In the genomic region with DNA sequence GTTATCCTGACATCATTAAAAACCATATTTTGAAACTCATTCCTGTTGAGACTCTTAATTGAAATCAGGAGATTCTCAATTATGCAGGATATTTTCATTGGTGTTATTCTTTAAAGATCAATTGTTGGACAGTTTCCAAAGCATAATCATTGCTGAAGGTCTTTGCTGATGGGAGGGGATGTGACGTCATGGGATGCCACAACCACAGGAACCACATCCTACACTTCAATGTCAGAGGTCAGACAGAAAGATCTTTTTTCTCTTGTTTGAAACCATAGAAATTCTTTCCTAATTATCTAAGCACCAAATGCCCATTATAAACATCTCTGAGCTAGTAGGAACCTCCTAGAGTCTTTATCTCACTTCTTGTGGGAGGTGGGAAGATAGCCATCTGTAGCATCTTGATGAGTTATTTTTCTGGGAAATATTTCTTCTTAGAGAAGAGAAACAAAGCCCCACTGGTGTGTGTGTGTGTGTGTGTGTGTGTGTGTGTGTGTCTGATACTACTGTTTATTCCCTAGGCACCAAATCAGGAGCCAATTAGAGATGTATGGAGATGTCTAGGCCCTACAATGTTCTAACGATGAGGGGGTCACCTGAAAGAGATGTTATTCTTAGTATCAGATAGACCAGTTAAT, we compare ENCODE assay signal across 40 mouse cellular contexts. TPM values are rescaled to one million over a fixed set of nuclear protein-coding genes. Genes with fewer than 3 reads are reported as not detected.
DNase-seq lines count a peak whose midpoint lies in the region; ATAC-seq and TF ChIP-seq lines count a peak whose summit lies in the region.
"Had no signal": no experiment of that assay in that cellular context is flagged by ENCODE, and none has a peak within 500 bp of the region (broad histone marks: within the 10 kb centered on the region; RNA-seq: fewer than 3 reads in every experiment).

No protein-coding gene starts in this region.

- H3K79me2 ChIP-seq in CH12.LX (replicated peaks; ENCODE audit: control insufficient read depth, extremely low read depth, insufficient read depth, poor library complexity, severe bottlenecking): no peaks in the 10 kb centered on the region

- TF ChIP-seq POLR2A in CH12.LX (IDR thresholded peaks at IDR 0.05; ENCODE audit: low read depth, low read length): no peak

- H3K4me1 ChIP-seq in CH12.LX (ENCODE audit: control insufficient read depth in 1 of 2, insufficient read depth in 2 of 2): no peaks in the 10 kb centered on the region
- H3K4me1 ChIP-seq in forebrain, embryonic 13.5 days: no peaks in the 10 kb centered on the region
- H3K4me1 ChIP-seq in hindbrain, embryonic 16.5 days (ENCODE audit: control insufficient read depth, insufficient read depth, low read depth, low read length): no peaks in the 10 kb centered on the region
- H3K4me1 ChIP-seq: embryonic facial prominence, embryonic 10.5 days; embryonic facial prominence, embryonic 15.5 days; forebrain, embryonic 12.5 days; hindbrain, embryonic 10.5 days; hindbrain, embryonic 15.5 days had no signal

- WGBS in forebrain, embryonic 13.5 days: 86% methylated on average over 2 of the region's 2 CpGs
- WGBS in hindbrain, embryonic 16.5 days: 83% methylated on average over 2 of the region's 2 CpGs

- no peak overlapping the region for H3K9ac ChIP-seq in CH12.LX (ENCODE audit: insufficient read depth, low read depth)
- H3K9ac ChIP-seq in forebrain, embryonic 13.5 days: no peak overlapping the region
- no peak overlapping the region for H3K9ac ChIP-seq in hindbrain, embryonic 16.5 days (ENCODE audit: low read depth, low read length)
- H3K9ac ChIP-seq: embryonic facial prominence, embryonic 15.5 days; forebrain, embryonic 12.5 days; heart, embryonic 13.5 days; hindbrain, embryonic 15.5 days; liver, embryonic 14.5 days had no signal

- H3K27ac ChIP-seq in CH12.LX (ENCODE audit: insufficient read depth, low read depth): no peak overlapping the region
- H3K27ac ChIP-seq in forebrain, embryonic 13.5 days: no peak overlapping the region
- H3K27ac ChIP-seq in hindbrain, embryonic 16.5 days (ENCODE audit: low read depth, low read length): no peak overlapping the region
- H3K27ac ChIP-seq: embryonic facial prominence, embryonic 10.5 days; embryonic facial prominence, embryonic 15.5 days; forebrain, embryonic 12.5 days; heart, adult 2 months; heart, embryonic 13.5 days; hindbrain, embryonic 10.5 days; hindbrain, embryonic 15.5 days; liver, embryonic 14.5 days had no signal

- ATAC-seq in frontal cortex, adult (ENCODE audit: low TSS enrichment): peak; percentile 55; the same call in 1 of the 2 replicates
- peak; percentile 43 for ATAC-seq in inflammation-experienced regulatory T-cells, adult 6 months
- no peak for ATAC-seq in forebrain, embryonic 13.5 days
- ATAC-seq in hindbrain, embryonic 16.5 days: no peak
- ATAC-seq: intestine, embryonic 16.5 days; Patski had no signal

- in situ Hi-C loops in CH12.LX (cut with MboI; ENCODE audit: low pct_ligation_motif_present, low pct_unique_long_range_greater_than_20kb, low sequenced_read_pairs): no loop called here

- H3K9me3 ChIP-seq in CH12.LX (replicated peaks; ENCODE audit: low read length): peaks cover 8% of the 10 kb centered on the region
- H3K9me3 ChIP-seq in forebrain, embryonic 13.5 days (replicated peaks): no peaks in the 10 kb centered on the region
- no peaks in the 10 kb centered on the region for H3K9me3 ChIP-seq in hindbrain, embryonic 16.5 days (ENCODE audit: control insufficient read depth, low read length)
- H3K9me3 ChIP-seq: embryonic facial prominence, embryonic 10.5 days; embryonic facial prominence, embryonic 15.5 days; forebrain, embryonic 12.5 days; hindbrain, embryonic 10.5 days; hindbrain, embryonic 15.5 days had no signal

- H3K36me3 ChIP-seq in CH12.LX (replicated peaks in 1 of 2; ENCODE audit: control insufficient read depth in 1 of 2, insufficient read depth in 1 of 2, low read length in 1 of 2): no peaks in the 10 kb centered on the region
- H3K36me3 ChIP-seq in forebrain, embryonic 13.5 days (ENCODE audit: poor library complexity, severe bottlenecking): no peaks in the 10 kb centered on the region
- H3K36me3 ChIP-seq in hindbrain, embryonic 16.5 days (ENCODE audit: control insufficient read depth, insufficient read depth, low read length): no peaks in the 10 kb centered on the region
- H3K36me3 ChIP-seq: embryonic facial prominence, embryonic 10.5 days; embryonic facial prominence, embryonic 15.5 days; forebrain, embryonic 12.5 days; G1E; heart, embryonic 13.5 days; hindbrain, embryonic 10.5 days; hindbrain, embryonic 15.5 days had no signal

- peaks cover 2% of the 10 kb centered on the region for H3K27me3 ChIP-seq in CH12.LX (replicated peaks)
- no peaks in the 10 kb centered on the region for H3K27me3 ChIP-seq in forebrain, embryonic 13.5 days
- no peaks in the 10 kb centered on the region for H3K27me3 ChIP-seq in hindbrain, embryonic 16.5 days (replicated peaks; ENCODE audit: control insufficient read depth, insufficient read depth, low read length)
- H3K27me3 ChIP-seq: embryonic facial prominence, embryonic 15.5 days; forebrain, embryonic 12.5 days; heart, embryonic 13.5 days; hindbrain, embryonic 15.5 days; Patski had no signal

- no peak overlapping the region for H3K4me2 ChIP-seq in CH12.LX (ENCODE audit: insufficient read depth, low read depth, poor library complexity, severe bottlenecking)
- no peak overlapping the region for H3K4me2 ChIP-seq in forebrain, embryonic 13.5 days
- H3K4me2 ChIP-seq in hindbrain, embryonic 16.5 days (ENCODE audit: low read length): no peak overlapping the region
- H3K4me2 ChIP-seq: embryonic facial prominence, embryonic 15.5 days; forebrain, embryonic 12.5 days; heart, embryonic 13.5 days; hindbrain, embryonic 15.5 days had no signal

- TF ChIP-seq RAD21 in CH12.LX (IDR thresholded peaks at IDR 0.05; ENCODE audit: low read depth, low read length): no peak

- TF ChIP-seq CTCF in CH12.LX (conservative IDR thresholded peaks at IDR 0.05 in 1 of 2, IDR thresholded peaks at IDR 0.05 in 1 of 2; ENCODE audit: low read depth in 2 of 2, low read length in 2 of 2): no peak

- dilution Hi-C loops in CH12.LX (cut with MboI; ENCODE audit: extremely low pct_ligation_motif_present, extremely low pct_unique_long_range_greater_than_20kb, low sequenced_read_pairs): no loop called here

- no peak for TF ChIP-seq EP300 in CH12.LX (IDR thresholded peaks at IDR 0.05; ENCODE audit: low read length)

- H3K4me3 ChIP-seq in CH12.LX (replicated peaks in 1 of 3; ENCODE audit: low read depth in 2 of 3, low read length in 2 of 3, poor library complexity in 1 of 3): no peak overlapping the region
- no peak overlapping the region for H3K4me3 ChIP-seq in forebrain, embryonic 13.5 days
- H3K4me3 ChIP-seq in hindbrain, embryonic 16.5 days (ENCODE audit: low read length): no peak overlapping the region
- H3K4me3 ChIP-seq: embryonic facial prominence, embryonic 10.5 days; embryonic facial prominence, embryonic 15.5 days; forebrain, embryonic 12.5 days; heart, adult 2 months; heart, embryonic 13.5 days; hindbrain, embryonic 10.5 days; hindbrain, embryonic 15.5 days had no signal

- DNase-seq in frontal cortex, postnatal 10 days (ENCODE audit: low spot score in 2 of 2): no peak
- DNase-seq in 3T3-L1 (ENCODE audit: low read depth, low spot score): peak; percentile 38
- peak; percentile 13 for DNase-seq in CH12.LX (ENCODE audit: extremely low read depth)
- no peak for DNase-seq in gastrocnemius, postnatal 25 days
- DNase-seq: adrenal gland, postnatal 36 days; cerebellum, adult 2 months; cerebellum, postnatal 25 days; gastrocnemius, postnatal 36 days; heart, adult 2 months; heart, postnatal 14 days; kidney, postnatal 14 days; liver; lung, adult 2 months; lung, postnatal 10 days; midbrain, embryonic 14.5 days; right cerebral cortex, adult 18-20 months; thymus, postnatal 25 days had no signal

TF ChIP-seq in CH12.LX, 34 proteins besides CTCF, POLR2A, EP300 and RAD21:
- TF ChIP-seq IRF4 (IDR thresholded peaks at IDR 0.05; ENCODE audit: low read depth, low read length) (no peak), SMC3 (IDR thresholded peaks at IDR 0.05; ENCODE audit: low read depth, low read length) (no peak), MAX (IDR thresholded peaks at IDR 0.05; ENCODE audit: low read length) (no peak), KAT2A (IDR thresholded peaks at IDR 0.05; ENCODE audit: insufficient replicate concordance, low read length) (no peak), TCF12 (IDR thresholded peaks at IDR 0.05; ENCODE audit: low read depth, low read length) (no peak), TBP (conservative IDR thresholded peaks at IDR 0.05; ENCODE audit: low read depth, low read length) (no peak), MAFK (IDR thresholded peaks at IDR 0.05; ENCODE audit: insufficient replicate concordance, low read length) (no peak), MXI1 (IDR thresholded peaks at IDR 0.05; ENCODE audit: low read depth, low read length) (no peak), ETS1 (conservative IDR thresholded peaks at IDR 0.05; ENCODE audit: low read depth, low read length) (no peak), MAZ (IDR thresholded peaks at IDR 0.05; ENCODE audit: low read depth, low read length) (no peak), MEF2A (IDR thresholded peaks at IDR 0.05; ENCODE audit: borderline replicate concordance, low read depth, low read length) (no peak), JUN (IDR thresholded peaks at IDR 0.05; ENCODE audit: insufficient read depth, low read depth, low read length) (no peak), SIN3A (IDR thresholded peaks at IDR 0.05; ENCODE audit: low read length) (no peak), ZNF384 (IDR thresholded peaks at IDR 0.05; ENCODE audit: low read depth, low read length) (no peak), ZKSCAN1 (IDR thresholded peaks at IDR 0.05; ENCODE audit: borderline replicate concordance, low read depth, low read length) (no peak), NRF1 (IDR thresholded peaks at IDR 0.05; ENCODE audit: low read depth, low read length) (no peak)

RNA-seq across cellular contexts. Expression of a gene that starts 17.2 kb away (rescaled TPM):
- total RNA-seq in CH12.LX (2012; rRNA removed): not detected in 2 replicates
- total RNA-seq in CH12.LX (2014; rRNA removed): not detected in 2 replicates
- not detected in 2 replicates for polyA plus RNA-seq in CH12.LX (2012; ENCODE audit: insufficient read length, low read depth)
- polyA plus RNA-seq in inflammation-experienced regulatory T-cells, adult 6 months (2017; shearing (Covaris generic)): not detected
- not detected for total RNA-seq in gastrocnemius, postnatal 25 days (2021)
- not detected in 2 replicates for polyA plus RNA-seq in forebrain, embryonic 13.5 days (2015; fragmentation: Nextera tagmentation; extraction: Ambion mirVana)
- not detected in 2 replicates for polyA plus RNA-seq in hindbrain, embryonic 16.5 days (2015; fragmentation: Nextera tagmentation; extraction: Ambion mirVana)
- total RNA-seq: adrenal gland, postnatal 36 days; gastrocnemius, adult 18-20 months; gastrocnemius, postnatal 36 days; heart, adult 2 months; heart, postnatal 14 days; layer of hippocampus, postnatal 10 days; left cerebral cortex, adult 18-20 months; left cerebral cortex, postnatal 14 days; monocyte, adult 5-6 weeks; neutrophil, adult 5-6 weeks had no signal
- polyA plus RNA-seq: cerebellum, adult 2 months; embryonic facial prominence, embryonic 10.5 days; embryonic facial prominence, embryonic 15.5 days; forebrain, embryonic 12.5 days; G1E; hindbrain, embryonic 10.5 days; kidney, embryonic 14.5 days; limb, embryonic 11.5 days; midbrain, embryonic 14.5 days; neural tube, embryonic 11.5 days; Patski had no signal

Comparison
In these comparisons a context has a peak if more than half of its experiments do, and no peak if none do; other contexts are left out.
1. ATAC-seq: peak in frontal cortex, adult (single experiment) and inflammation-experienced regulatory T-cells, adult 6 months (single experiment); none in forebrain, embryonic 13.5 days (single experiment) and hindbrain, embryonic 16.5 days (single experiment).
2. DNase-seq: peak in 3T3-L1 (single experiment) and CH12.LX (single experiment); none in frontal cortex, postnatal 10 days (0 of 2) and gastrocnemius, postnatal 25 days (single experiment).